Mouse (Mus musculus) thymus, postnatal 25 days (tissue): ENCODE results near the gene Snf8.

Experiments used
- DNase-seq: peaks from one replicate; pipeline ENCODE4 v3.0.0; 2022

The Snf8 gene

GRCm38 (mm10) chr11:96074351-96075176 lies 39.9 kb downstream of the Snf8 start:
- DNase-seq: no peak

DNA sequence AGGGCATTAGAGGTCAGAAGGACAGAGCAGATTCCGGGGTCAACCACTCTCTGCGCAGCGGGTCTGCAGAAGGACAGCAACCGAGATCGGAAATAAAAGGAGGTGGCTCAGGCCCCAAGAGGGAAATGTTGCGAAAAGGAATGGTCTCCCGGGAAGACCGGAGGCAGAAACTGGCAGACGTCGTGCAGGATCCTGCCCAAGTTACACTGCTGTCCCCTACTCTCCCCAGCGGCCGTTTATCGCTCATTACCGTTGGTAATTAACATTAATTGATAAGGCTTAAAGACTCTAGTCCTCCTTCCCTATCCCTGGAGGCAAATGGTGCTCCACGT lies 40.5 kb downstream of the Snf8 start:
- no peak for DNase-seq

GRCm38 (mm10) chr11:96075509-96076220 lies 41.0 kb downstream of the Snf8 start, which contains the start of gene Atp5g1:
TSS of gene Atp5g1 (minus strand) at chr11:96075670.
- peak; percentile 98 for DNase-seq

DNA sequence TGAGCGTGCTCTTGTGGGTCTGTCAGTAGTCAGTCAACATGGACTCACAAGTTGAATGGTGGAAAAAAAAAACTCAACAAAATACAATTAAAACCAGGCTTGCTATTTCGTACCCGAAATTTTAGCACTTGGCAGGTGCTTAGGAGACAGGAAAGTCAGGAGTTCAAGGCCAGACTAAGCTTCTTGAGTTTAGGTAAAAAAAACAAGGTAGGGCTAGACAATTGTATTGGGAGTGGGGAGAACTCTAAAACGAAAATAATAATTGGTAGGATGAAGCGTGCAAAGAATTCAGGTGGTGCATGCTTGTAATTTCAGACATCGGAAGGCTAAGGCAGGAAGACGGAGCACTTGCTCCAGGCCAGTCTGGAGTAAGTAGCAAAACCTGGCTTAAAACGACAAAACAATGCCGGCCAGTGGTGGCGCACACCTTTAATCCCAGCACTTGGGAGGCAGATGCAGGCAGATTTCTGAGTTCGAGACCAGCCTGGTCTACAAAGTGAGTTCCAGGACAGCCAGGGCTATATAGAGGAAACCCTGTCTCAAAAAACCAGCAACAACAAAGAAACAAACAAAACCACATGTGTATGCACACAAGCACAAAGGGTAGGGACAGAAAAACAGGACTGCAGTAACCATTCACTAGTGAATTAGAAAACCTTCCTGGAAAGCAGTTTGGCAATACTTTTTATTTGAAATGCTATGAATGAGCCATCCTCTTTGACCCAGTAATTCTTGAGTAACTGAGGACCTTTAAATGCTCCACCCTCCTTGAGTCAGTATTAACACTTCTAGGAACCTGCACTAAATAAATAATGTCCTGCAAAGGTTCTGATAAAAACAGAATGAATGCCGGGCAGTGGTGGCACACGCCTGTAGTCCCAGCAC lies 41.8 kb downstream of the Snf8 start:
- DNase-seq: peak; percentile 12

- DNase-seq: no peak
Measured at GRCm38 (mm10) chr11:96080736-96081135, 46.1 kb downstream of the Snf8 start.

GRCm38 (mm10) chr11:96082682-96083081 lies 48.0 kb downstream of the Snf8 start:
- DNase-seq: no peak

DNA sequence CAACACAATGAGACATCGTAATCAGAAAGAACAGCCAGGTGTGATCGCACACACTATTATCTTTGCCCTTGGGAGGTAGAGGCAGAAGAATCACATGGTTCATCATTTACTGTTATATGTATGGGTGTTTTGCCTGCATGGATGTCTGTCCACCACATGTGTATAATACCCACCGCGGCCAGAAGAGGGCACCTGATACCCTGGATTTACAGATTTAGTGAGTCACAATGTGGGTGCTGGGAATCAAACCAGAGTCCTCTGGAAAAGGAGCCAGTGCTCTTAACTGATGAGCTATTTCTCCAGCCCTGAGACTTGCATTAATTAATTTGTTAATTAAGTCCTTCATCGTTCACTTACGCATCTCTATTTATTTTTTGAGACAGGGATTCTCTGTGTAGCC lies 53.3 kb downstream of the Snf8 start:
- DNase-seq: no peak

GRCm38 (mm10) chr11:96091073-96091472 lies 56.4 kb downstream of the Snf8 start:
- peak; percentile 8 for DNase-seq

- DNase-seq: no peak
Measured at GRCm38 (mm10) chr11:96092674-96093291, 58.1 kb downstream of the Snf8 start.

GRCm38 (mm10) chr11:96093361-96093760 lies 58.7 kb downstream of the Snf8 start:
- DNase-seq: peak; percentile 34
